Mouse (Mus musculus) hindbrain, embryonic 14.5 days (tissue): Measurements from ENCODE around the gene Jade1. TPM values are rescaled to one million over a fixed set of nuclear protein-coding genes. Genes with fewer than 3 reads are reported as not detected.

ENCODE experiments used
- ATAC-seq: fragments of 200-750 bp; cut with Nextera tagmentation; 2 replicates; pipeline ENCODE4 v1.8.0; 2017; ENCODE audit warnings: moderate number of reproducible peaks, mild to moderate bottlenecking, moderate TSS enrichment, moderate library complexity; ENCODE audit not compliant: low FRiP score
- DNase-seq: peaks from one replicate; pipeline ENCODE4 v3.0.0-alpha.2; 2015; ENCODE audit warnings: low spot score
- H3K27ac ChIP-seq: fragments of 300-500 bp; sonication (generic); 2 replicates; pipeline ENCODE4 v1.5.1; 2014; ENCODE audit warnings: mild to moderate bottlenecking, moderate library complexity
- H3K27me3 ChIP-seq: fragments of 300-500 bp; sonication (generic); 2 replicates; pipeline ENCODE4 v1.6.1; 2014; ENCODE audit warnings: mild to moderate bottlenecking, low read length, mixed read lengths; ENCODE audit not compliant: control insufficient read depth, insufficient read depth
- H3K36me3 ChIP-seq: fragments of 300-500 bp; sonication (generic); replicated peaks from 2 replicates; pipeline ENCODE4 v1.6.1; 2014; ENCODE audit not compliant: control insufficient read depth, insufficient read depth
- H3K4me1 ChIP-seq: fragments of 300-500 bp; sonication (generic); replicated peaks from 2 replicates; pipeline ENCODE4 v1.6.1; 2014; ENCODE audit warnings: antibody characterized with exemption, low read length, mixed read lengths; ENCODE audit not compliant: control insufficient read depth, insufficient read depth
- H3K4me2 ChIP-seq: fragments of 300-500 bp; sonication (generic); replicated peaks from 2 replicates; pipeline ENCODE4 v1.6.1; 2014; ENCODE audit warnings: mild to moderate bottlenecking, moderate library complexity
- H3K4me3 ChIP-seq: fragments of 300-500 bp; sonication (generic); replicated peaks from 2 replicates; pipeline ENCODE4 v1.5.1; 2014; ENCODE audit warnings: mild to moderate bottlenecking, low read length
- H3K9ac ChIP-seq: fragments of 300-500 bp; sonication (generic); 2 replicates; pipeline ENCODE4 v1.6.1; 2014
- H3K9me3 ChIP-seq: fragments of 300-500 bp; sonication (generic); 2 replicates; pipeline ENCODE4 v1.6.1; 2016; ENCODE audit warnings: low read length; ENCODE audit not compliant: control insufficient read depth
- WGBS: fragments of 180-500 bp; shearing (Covaris S2); extraction: QIAGEN DNeasy Blood & Tissue Kit; methylation state at CpG from one replicate; pipeline ENCODE4 v1.1.7; 2014; 5-methylcytosine and 5-hydroxymethylcytosine counted together
- polyA plus RNA-seq: library from polyadenylated mRNA; unstranded; fragments of >200 nt; fragmentation: Nextera tagmentation; extraction: Ambion mirVana; gene quantifications from 2 replicates; pipeline ENCODE4 v1.2.1, GENCODE M21; 2014

Jade1 gene
- polyA plus RNA-seq, 1 experiment from 2014 or later = 13.3 TPM

DNA sequence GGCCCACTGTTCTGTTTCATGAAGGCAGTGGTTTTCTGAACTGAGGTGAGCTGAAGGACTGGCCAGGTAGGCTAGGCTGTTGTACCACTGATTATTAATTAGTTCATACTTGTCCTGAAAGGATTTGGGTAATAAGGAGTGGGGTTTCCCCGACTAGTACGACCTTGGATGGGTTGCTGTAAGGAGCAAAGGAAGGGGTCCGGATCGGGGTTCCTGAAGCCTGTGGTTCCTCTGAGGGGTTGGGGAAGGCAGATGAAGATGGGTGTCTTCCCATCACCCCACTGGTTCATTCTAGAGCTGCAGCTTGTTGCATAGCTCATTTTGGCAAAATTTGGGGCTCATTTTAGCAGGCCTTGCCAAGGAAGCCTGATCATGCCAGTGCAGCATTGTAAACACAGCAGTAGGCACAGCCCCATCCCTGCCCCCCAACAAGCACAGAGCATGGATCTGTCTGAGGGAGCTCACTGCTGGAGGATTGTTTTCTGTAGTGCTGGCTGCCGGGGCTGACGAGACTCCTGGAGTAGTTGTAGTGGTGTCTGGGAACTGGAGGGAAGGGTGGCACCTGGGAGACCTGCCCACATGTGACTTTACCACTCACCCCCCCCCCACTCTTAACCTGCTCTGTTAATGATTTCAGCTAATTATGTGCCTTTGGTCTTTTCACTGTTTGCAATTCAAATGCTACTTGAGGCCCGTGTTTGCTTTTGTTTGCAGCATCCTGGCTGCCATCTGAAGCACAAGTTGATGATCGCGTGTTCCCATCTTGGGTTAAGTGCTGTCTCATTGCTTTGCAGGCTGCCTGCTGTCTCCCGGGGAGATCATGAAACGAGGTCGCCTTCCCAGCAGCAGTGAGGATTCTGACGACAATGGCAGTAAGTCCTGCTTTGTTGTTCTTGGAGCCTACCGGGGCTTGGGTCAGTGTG lies 25.1 kb downstream of the Jade1 start:
- Histone ChIP-seq H3K27me3 (no peaks in the 10 kb centered on the region), H3K4me1 (peaks cover 20% of the 10 kb centered on the region), H3K4me2 (no peak overlapping the region), H3K9ac (peak overlapping the region; percentile 25; the same call in 1 of the 2 replicates), H3K36me3 (no peaks in the 10 kb centered on the region), H3K4me3 (no peak overlapping the region), H3K9me3 (no peaks in the 10 kb centered on the region), H3K27ac (0 out of 2 replicates have a peak overlapping the region, but pooled peaks have one; percentile 40)
- WGBS = 32% methylated on average over 14 of the region's 14 CpGs
- DNase-seq = no peak
- ATAC-seq = no peak

- H3K27me3 ChIP-seq = no peaks in the 10 kb centered on the region
- H3K4me1 ChIP-seq = peaks cover 20% of the 10 kb centered on the region
- ATAC-seq (no peak), DNase-seq (no peak)
- H3K27ac ChIP-seq = peak overlapping the region; percentile 40; the same call in 1 of the 2 replicates
- H3K4me3 ChIP-seq = no peak overlapping the region
- no peaks in the 10 kb centered on the region for H3K36me3 ChIP-seq
- H3K9ac ChIP-seq = peak overlapping the region; percentile 25; the same call in 1 of the 2 replicates
- 39% methylated on average over 8 of the region's 8 CpGs for WGBS
- no peaks in the 10 kb centered on the region for H3K9me3 ChIP-seq
- H3K4me2 ChIP-seq = no peak overlapping the region
These were observed 25.9 kb downstream of the Jade1 start for GRCm38 (mm10) chr3:41581436-41581835.

- ATAC-seq (no peak), DNase-seq (no peak)
- Histone ChIP-seq H3K4me1 (peaks cover 20% of the 10 kb centered on the region), H3K27ac (no peak overlapping the region), H3K4me2 (no peak overlapping the region), H3K4me3 (no peak overlapping the region), H3K9ac (no peak overlapping the region), H3K9me3 (no peaks in the 10 kb centered on the region), H3K36me3 (no peaks in the 10 kb centered on the region), H3K27me3 (no peaks in the 10 kb centered on the region)
- 77% methylated on average over 7 of the region's 7 CpGs for WGBS
These were observed 26.7 kb downstream of the Jade1 start for GRCm38 (mm10) chr3:41582256-41582655.

GRCm38 (mm10) chr3:41583092-41583491 lies 27.6 kb downstream of the Jade1 start:
- Histone ChIP-seq H3K27me3 (no peaks in the 10 kb centered on the region), H3K36me3 (no peaks in the 10 kb centered on the region), H3K4me3 (no peak overlapping the region), H3K4me1 (peaks cover 20% of the 10 kb centered on the region), H3K27ac (0 out of 2 replicates have a peak overlapping the region, but pooled peaks have one; percentile 20), H3K4me2 (no peak overlapping the region), H3K9ac (no peak overlapping the region), H3K9me3 (no peaks in the 10 kb centered on the region)
- ATAC-seq (no peak), DNase-seq (no peak)
- 83% methylated on average over 14 of the region's 14 CpGs for WGBS

DNA sequence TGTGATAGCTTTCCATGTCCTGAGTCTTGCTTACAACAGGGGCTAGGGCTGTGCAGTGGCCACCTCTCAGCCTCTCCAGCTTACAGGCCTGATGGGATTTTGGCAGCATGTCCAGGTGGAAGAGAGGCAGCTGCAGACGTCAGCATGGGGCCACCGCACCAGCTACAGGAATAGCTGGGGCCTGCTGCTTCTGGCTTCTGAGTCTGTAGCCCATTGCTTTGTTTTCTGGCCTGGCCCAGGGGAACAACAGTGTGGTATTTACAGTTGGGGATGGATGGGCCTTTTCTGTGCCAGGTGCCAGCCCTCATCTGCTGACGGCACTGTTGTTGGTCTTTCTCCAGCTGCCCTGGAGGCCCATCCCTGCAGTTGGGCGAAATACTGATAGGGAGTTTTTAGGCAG lies 28.1 kb downstream of the Jade1 start:
- ATAC-seq (peak; percentile 39; the same call in 1 of the 2 replicates), DNase-seq (no peak)
- Histone ChIP-seq H3K9ac (no peak overlapping the region), H3K4me2 (no peak overlapping the region), H3K27ac (0 out of 2 replicates have a peak overlapping the region, but pooled peaks have one; percentile 20), H3K36me3 (no peaks in the 10 kb centered on the region), H3K27me3 (no peaks in the 10 kb centered on the region), H3K4me1 (peaks cover 21% of the 10 kb centered on the region), H3K9me3 (no peaks in the 10 kb centered on the region), H3K4me3 (no peak overlapping the region)
- WGBS = 48% methylated on average over 4 of the region's 4 CpGs

GRCm38 (mm10) chr3:41585548-41585947 lies 30.0 kb downstream of the Jade1 start:
- WGBS = 76% methylated on average over 5 of the region's 5 CpGs

GRCm38 (mm10) chr3:41586330-41586729 lies 30.8 kb downstream of the Jade1 start:
- Histone ChIP-seq H3K27me3 (no peaks in the 10 kb centered on the region), H3K9me3 (no peaks in the 10 kb centered on the region), H3K4me1 (peaks cover 13% of the 10 kb centered on the region), H3K9ac (no peak overlapping the region), H3K36me3 (0 out of 2 replicates have a peak, but pooled peaks cover 6% of the 10 kb centered on the region), H3K4me3 (no peak overlapping the region), H3K27ac (no peak overlapping the region), H3K4me2 (no peak overlapping the region)
- 85% methylated on average over 6 of the region's 6 CpGs for WGBS
- no peak for DNase-seq
- no peak for ATAC-seq

More at GRCm38 (mm10) chr3:41585548-41585947, 30.0 kb downstream of the Jade1 start:
- Histone ChIP-seq H3K36me3 (no peaks in the 10 kb centered on the region), H3K27me3 (no peaks in the 10 kb centered on the region), H3K9me3 (no peaks in the 10 kb centered on the region), H3K4me2 (no peak overlapping the region), H3K9ac (no peak overlapping the region), H3K4me1 (peaks cover 20% of the 10 kb centered on the region), H3K27ac (no peak overlapping the region), H3K4me3 (no peak overlapping the region)
- no peak for ATAC-seq
- no peak for DNase-seq

DNA sequence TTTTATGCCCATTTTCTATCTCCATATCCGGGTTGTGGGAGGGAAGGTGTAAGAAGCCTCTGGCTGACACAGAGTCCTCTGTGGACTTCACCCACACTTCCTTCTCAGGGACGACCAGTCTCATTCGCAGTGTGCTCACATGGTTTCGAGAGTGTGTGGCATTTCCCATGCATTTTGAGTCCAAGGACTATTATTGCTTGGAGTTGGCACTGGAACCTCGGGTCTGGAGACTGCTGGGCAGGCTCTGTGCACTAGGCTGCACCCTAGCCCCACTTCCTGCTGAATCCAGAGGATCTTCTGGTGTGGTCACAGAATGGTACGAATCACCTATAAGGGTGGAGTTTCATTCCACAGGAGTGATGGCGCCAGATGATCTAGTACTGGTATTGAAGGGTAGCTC lies 31.4 kb downstream of the Jade1 start:
- no peak overlapping the region for H3K27ac ChIP-seq
- H3K4me1 ChIP-seq = peaks cover 7% of the 10 kb centered on the region
- DNase-seq (no peak), ATAC-seq (no peak)
- WGBS = 88% methylated on average over 7 of the region's 7 CpGs
- no peaks in the 10 kb centered on the region for H3K27me3 ChIP-seq
- no peak overlapping the region for H3K4me2 ChIP-seq
- no peak overlapping the region for H3K9ac ChIP-seq
- H3K9me3 ChIP-seq = no peaks in the 10 kb centered on the region
- no peak overlapping the region for H3K4me3 ChIP-seq
- peaks cover 10% of the 10 kb centered on the region; the same call in 1 of the 2 replicates for H3K36me3 ChIP-seq

GRCm38 (mm10) chr3:41587588-41587987 lies 32.1 kb downstream of the Jade1 start:
- no peaks in the 10 kb centered on the region for H3K27me3 ChIP-seq
- no peak overlapping the region for H3K4me2 ChIP-seq
- ATAC-seq (no peak), DNase-seq (no peak)
- no peak overlapping the region for H3K9ac ChIP-seq
- H3K4me3 ChIP-seq = no peak overlapping the region
- peaks cover 5% of the 10 kb centered on the region; the same call in 1 of the 2 replicates for H3K4me1 ChIP-seq
- H3K9me3 ChIP-seq = no peaks in the 10 kb centered on the region
- no peak overlapping the region for H3K27ac ChIP-seq
- H3K36me3 ChIP-seq = peaks cover 17% of the 10 kb centered on the region
- 71% methylated on average over 6 of the region's 6 CpGs for WGBS
